Mouse (Mus musculus) myocyte (in vitro differentiated cells): Measurements from ENCODE around the gene Styx. TPM values are rescaled to one million over a fixed set of nuclear protein-coding genes. Genes with fewer than 3 reads are reported as not detected.
"Not testable (repeated sequence)": the region's sequence is repeated elsewhere in the genome, so short reads cannot be mapped to it uniquely, and the experiment has no call there.

ENCODE experiments used
- H3K27me3 ChIP-seq: one replicate; pipeline ENCODE4 v1.6.1; 2011; ENCODE audit not compliant: control insufficient read depth, insufficient read depth, insufficient read length
- H3K36me3 ChIP-seq: one replicate; pipeline ENCODE4 v1.6.1; 2011; ENCODE audit not compliant: control insufficient read depth, insufficient read depth
- H3K4me2 ChIP-seq: one replicate; pipeline ENCODE4 v1.6.1; 2011; ENCODE audit warnings: low read depth, control low read depth
- H3K4me3 ChIP-seq: one replicate; pipeline ENCODE4 v1.5.1; 2011; ENCODE audit warnings: mild to moderate bottlenecking, control low read depth, moderate library complexity
- H3K79me2 ChIP-seq: one replicate; pipeline ENCODE4 v1.6.1; 2011; ENCODE audit not compliant: control insufficient read depth, insufficient read depth
- H3ac ChIP-seq: one replicate; pipeline ENCODE4 v1.6.1; 2011; ENCODE audit not compliant: control insufficient read depth, insufficient read length
- CEBPB ChIP-seq: IDR thresholded peaks from 2 replicates; pipeline ENCODE4 v1.6.1; 2011; ENCODE audit warnings: mild to moderate bottlenecking, moderate library complexity; ENCODE audit not compliant: poor library complexity, insufficient read depth, severe bottlenecking
- E2F4 ChIP-seq: IDR thresholded peaks from one replicate; pipeline ENCODE4 v1.6.1; 2011; ENCODE audit warnings: mild to moderate bottlenecking, control low read depth, moderate library complexity; ENCODE audit not compliant: insufficient read depth
- MAX ChIP-seq: IDR thresholded peaks from one replicate; pipeline ENCODE4 v1.6.1; 2011; ENCODE audit warnings: low read depth, mild to moderate bottlenecking, control low read depth
- MYOD1 ChIP-seq, 3 experiments: IDR thresholded peaks; one replicate each; pipeline ENCODE4 v1.6.1; 2011; ENCODE audit warnings: control low read depth in 2 of 3, low read depth in 2 of 3, mild to moderate bottlenecking in 2 of 3, moderate library complexity in 1 of 3; ENCODE audit not compliant: insufficient read length in 2 of 3, control insufficient read depth in 1 of 3
- MYOG ChIP-seq, 3 experiments: IDR thresholded peaks; one replicate each; pipeline ENCODE4 v1.6.1; 2011; ENCODE audit warnings: control low read depth in 2 of 3, low read depth in 2 of 3, mild to moderate bottlenecking in 2 of 3; ENCODE audit not compliant: insufficient read length in 2 of 3, control insufficient read depth in 1 of 3, insufficient read depth in 1 of 3
- POLR2A ChIP-seq: IDR thresholded peaks from one replicate; pipeline ENCODE4 v1.6.1; 2011; ENCODE audit warnings: low read depth, mild to moderate bottlenecking, control low read depth, moderate library complexity; ENCODE audit not compliant: insufficient read length
- POLR2AphosphoS2 ChIP-seq: IDR thresholded peaks from one replicate; pipeline ENCODE4 v1.6.1; 2011; ENCODE audit warnings: low read depth, control low read depth; ENCODE audit not compliant: insufficient read length
- SRF ChIP-seq: IDR thresholded peaks from one replicate; pipeline ENCODE4 v1.6.1; 2011; ENCODE audit warnings: low read depth; ENCODE audit not compliant: control insufficient read depth, insufficient read length
- TCF12 ChIP-seq: IDR thresholded peaks from one replicate; pipeline ENCODE4 v1.6.1; 2011; ENCODE audit warnings: mild to moderate bottlenecking, control low read depth; ENCODE audit not compliant: poor library complexity, insufficient read depth, severe bottlenecking
- TCF3 ChIP-seq: IDR thresholded peaks from one replicate; pipeline ENCODE4 v1.6.1; 2011; ENCODE audit warnings: low read depth, control low read depth; ENCODE audit not compliant: insufficient read length
- USF1 ChIP-seq: IDR thresholded peaks from one replicate; pipeline ENCODE4 v1.6.1; 2011; ENCODE audit warnings: low read depth, mild to moderate bottlenecking, control low read depth, moderate library complexity
- polyA plus RNA-seq: library from polyadenylated mRNA; unstranded; fragments of >200 nt; fragmentation: generic; extraction: Trizol; gene quantifications from one replicate; pipeline ENCODE4 v1.2.1, GENCODE M21; 2012; ENCODE audit warnings: missing spikeins

Styx gene
- polyA plus RNA-seq, 1 experiment: 6.3 TPM

DNA sequence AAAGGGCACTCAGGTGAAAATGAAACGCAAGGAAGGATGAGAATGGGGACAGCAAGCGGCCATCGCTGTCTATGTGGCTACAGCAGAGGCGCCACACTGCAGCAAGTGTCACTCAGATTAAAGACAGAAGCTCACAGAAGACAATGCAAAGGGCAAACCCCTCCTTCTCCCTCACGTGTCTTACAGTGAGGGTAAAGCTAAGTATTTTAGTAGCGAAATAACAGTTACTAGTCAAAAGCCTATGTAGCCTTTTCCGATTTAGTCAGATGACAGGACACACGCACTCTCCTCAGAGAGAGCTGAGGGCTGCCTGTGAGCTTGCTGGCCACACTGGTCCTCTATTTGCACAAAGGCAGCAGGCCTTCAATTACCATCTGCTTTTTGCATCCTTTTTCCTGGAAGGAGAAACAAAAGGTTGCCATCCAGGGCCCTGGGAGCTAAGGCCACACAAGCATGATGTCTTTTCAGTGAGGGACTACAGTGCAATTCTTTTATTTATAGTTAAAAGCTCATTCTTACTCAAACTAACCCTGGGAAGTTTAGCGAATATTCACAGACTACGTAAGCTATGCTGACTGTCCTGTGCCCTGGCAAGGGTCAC lies 112.1 kb downstream of the Styx start:
- Histone ChIP-seq H3K36me3 (peaks cover 37% of the 10 kb centered on the region), H3K27me3 (no peaks in the 10 kb centered on the region), H3K4me2 (no peak overlapping the region), H3K79me2 (no peaks in the 10 kb centered on the region), H3ac (no peak overlapping the region), H3K4me3 (no peak overlapping the region)
- no peak for TF ChIP-seq CEBPB
- no peak for TF ChIP-seq POLR2A

- TF ChIP-seq POLR2A (no peak), POLR2AphosphoS2 (no peak), MYOG (IDR thresholded peaks at IDR 0.05; ENCODE audit: control insufficient read depth in 1 of 3, insufficient read depth in 1 of 3, insufficient read length in 2 of 3, low read depth in 2 of 3) (no peak), MAX (no peak), SRF (no peak), E2F4 (no peak), USF1 (no peak), TCF3 (no peak), TCF12 (no peak), CEBPB (no peak), MYOD1 (IDR thresholded peaks at IDR 0.05; ENCODE audit: control insufficient read depth in 1 of 3, insufficient read length in 2 of 3, low read depth in 2 of 3) (no peak)
- H3K4me2 ChIP-seq: no peak overlapping the region
- no peaks in the 10 kb centered on the region for H3K79me2 ChIP-seq
- no peaks in the 10 kb centered on the region for H3K27me3 ChIP-seq
- H3ac ChIP-seq: no peak overlapping the region
- peaks cover 37% of the 10 kb centered on the region for H3K36me3 ChIP-seq
- no peak overlapping the region for H3K4me3 ChIP-seq
Measured at GRCm38 (mm10) chr14:45463599-45463998, 112.7 kb downstream of the Styx start.

DNA sequence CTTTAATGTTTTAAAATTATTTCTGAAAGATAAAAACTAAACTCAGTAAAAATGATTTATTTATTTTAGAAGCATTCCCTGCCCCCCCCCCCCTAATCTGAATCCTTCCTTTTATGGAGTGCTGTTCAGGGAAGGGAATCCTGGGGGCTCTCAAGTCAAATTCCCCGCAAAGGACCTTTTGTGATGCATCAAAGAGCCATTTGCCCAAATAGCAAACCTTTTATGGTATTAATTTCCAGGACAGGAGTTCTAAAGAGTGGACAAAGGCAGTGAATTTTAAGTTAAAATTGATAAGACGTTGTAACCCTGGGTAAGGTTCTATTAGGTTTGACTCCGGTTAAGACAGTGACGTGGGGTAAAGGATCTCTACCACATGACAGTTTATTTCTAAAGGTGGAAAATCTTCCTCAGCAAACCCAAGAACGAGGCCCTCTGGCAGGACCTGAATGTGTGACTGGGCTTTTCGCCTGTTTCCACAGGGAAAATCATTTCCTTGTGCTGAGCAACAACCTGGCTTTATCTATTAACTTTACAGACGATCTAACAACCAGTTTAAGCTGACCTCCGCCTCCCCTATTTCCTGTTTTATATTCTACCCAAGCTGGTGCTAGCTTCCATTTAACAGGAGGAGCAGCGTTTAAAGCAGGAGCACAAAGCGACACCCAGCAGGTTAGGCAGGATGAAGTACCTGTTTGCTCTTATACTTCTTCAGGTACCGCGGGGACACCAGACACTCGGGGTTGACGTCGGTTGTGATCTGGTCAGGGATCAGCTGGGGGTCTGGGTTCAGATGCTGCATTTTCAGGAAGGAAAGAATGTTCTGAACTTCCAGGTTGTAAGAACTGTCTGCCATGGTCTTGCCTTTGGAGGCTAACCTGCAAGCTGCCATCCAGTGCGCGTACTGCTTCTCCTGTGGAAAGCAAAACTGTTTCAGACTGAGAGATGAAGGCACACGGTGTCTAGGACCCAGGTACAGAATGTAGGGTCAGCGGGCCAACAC lies 113.4 kb downstream of the Styx start:
- TF ChIP-seq POLR2AphosphoS2 (no peak), MYOG (IDR thresholded peaks at IDR 0.05; ENCODE audit: control insufficient read depth in 1 of 3, insufficient read depth in 1 of 3, insufficient read length in 2 of 3, low read depth in 2 of 3) (no peak), TCF3 (no peak), POLR2A (no peak), E2F4 (no peak), MYOD1 (IDR thresholded peaks at IDR 0.05; ENCODE audit: control insufficient read depth in 1 of 3, insufficient read length in 2 of 3, low read depth in 2 of 3) (no peak)
- Histone ChIP-seq H3K4me3 (no peak overlapping the region), H3K27me3 (no peaks in the 10 kb centered on the region), H3K36me3 (peaks cover 39% of the 10 kb centered on the region), H3ac (no peak overlapping the region), H3K4me2 (no peak overlapping the region), H3K79me2 (no peaks in the 10 kb centered on the region)

- H3K36me3 ChIP-seq: peaks cover 39% of the 10 kb centered on the region
- H3K4me3 ChIP-seq, H3ac ChIP-seq, H3K27me3 ChIP-seq, H3K4me2 ChIP-seq, H3K79me2 ChIP-seq: not testable (repeated sequence)
Measured at GRCm38 (mm10) chr14:45466371-45466770, 115.5 kb downstream of the Styx start.

DNA sequence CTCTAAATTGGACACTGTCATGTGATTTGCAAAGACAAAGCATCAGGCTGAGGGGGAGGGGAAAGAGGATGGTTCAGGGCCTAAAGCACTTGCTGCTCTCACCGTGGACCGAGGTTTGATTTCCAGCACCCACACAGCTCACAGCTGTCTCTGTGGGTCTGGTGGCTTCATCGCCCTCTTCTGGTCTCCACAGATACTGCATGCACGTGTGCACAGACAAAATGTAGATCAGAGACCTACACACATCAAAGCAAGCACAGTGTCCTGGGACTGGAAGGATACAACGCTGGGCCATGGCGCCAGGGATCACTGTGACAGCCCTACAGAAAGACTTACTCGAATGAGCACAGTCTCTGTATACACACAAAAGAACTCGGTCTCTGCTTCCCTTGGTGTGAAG lies 118.6 kb downstream of the Styx start:
- peaks cover 55% of the 10 kb centered on the region for H3K36me3 ChIP-seq
- H3K4me2 ChIP-seq: no peak overlapping the region
- H3K27me3 ChIP-seq: no peaks in the 10 kb centered on the region
- no peak for TF ChIP-seq TCF3
- TF ChIP-seq USF1: no peak
- no peak for TF ChIP-seq MYOD1 (IDR thresholded peaks at IDR 0.05; ENCODE audit: control insufficient read depth in 1 of 3, insufficient read length in 2 of 3, low read depth in 2 of 3)
- TF ChIP-seq MAX: no peak
- no peak for TF ChIP-seq E2F4
- no peak for TF ChIP-seq TCF12
- no peak overlapping the region for H3ac ChIP-seq
- no peaks in the 10 kb centered on the region for H3K79me2 ChIP-seq
- no peak overlapping the region for H3K4me3 ChIP-seq

Other genes with a start within 250 kb of the Styx start
- 0.18 TPM for gene Gpr137c, start 131.4 kb upstream of the Styx start, polyA plus RNA-seq
- gene Txndc16, start 130.8 kb upstream of the Styx start, polyA plus RNA-seq: 1.2 TPM
- 43.5 TPM for gene Ero1l, start 32.3 kb upstream of the Styx start, polyA plus RNA-seq
- gene Psmc6, start 21.3 kb upstream of the Styx start, polyA plus RNA-seq: 72.7 TPM
- gene Gnpnat1, start 53.8 kb downstream of the Styx start, polyA plus RNA-seq: 33.9 TPM
- 37.9 TPM for gene Fermt2, start 179.0 kb downstream of the Styx start, polyA plus RNA-seq